Mouse (Mus musculus): ENCODE measurements at regions not wholly inside any gene's neighbourhood (a gene's known extent, or its start where the extent isn't known, plus 50 kb on each side); places are given as distances from the start of the nearest gene placed in this dataset.

- Histone ChIP-seq H3K9me3 (ENCODE audit: control insufficient read depth, low read length) (no peaks in the 10 kb centered on the region), H3K4me3 (ENCODE audit: low read depth, low read length) (no peak overlapping the region), H3K4me2 (no peak overlapping the region), H3K27me3 (replicated peaks; ENCODE audit: control insufficient read depth, insufficient read depth, low read length) (no peaks in the 10 kb centered on the region), H3K36me3 (ENCODE audit: control insufficient read depth, insufficient read depth, low read length) (no peaks in the 10 kb centered on the region), H3K4me1 (replicated peaks; ENCODE audit: control insufficient read depth, insufficient read depth, low read length) (no peaks in the 10 kb centered on the region), H3K27ac (ENCODE audit: low read depth, low read length) (no peak overlapping the region), H3K9ac (ENCODE audit: low read depth, low read length) (no peak overlapping the region)
- WGBS, result 65% methylated on average over 2 of the region's 2 CpGs
- ATAC-seq (replicated peaks; ENCODE audit: low FRiP score) (no peak), DNase-seq (ENCODE audit: low spot score) (no peak)
Measured at GRCm38 (mm10) chr3:38145444-38145843, 339.2 kb downstream of the Ankrd50 start.

GRCm38 (mm10) chr3:38144650-38145049 lies 340.0 kb downstream of the Ankrd50 start:
- no peak overlapping the region for H3K4me2 ChIP-seq
- ATAC-seq (replicated peaks; ENCODE audit: low FRiP score) (no peak), DNase-seq (ENCODE audit: low spot score) (no peak)
- H3K4me3 ChIP-seq (ENCODE audit: low read depth, low read length), result no peak overlapping the region
- H3K9ac ChIP-seq (ENCODE audit: low read depth, low read length), result no peak overlapping the region
- no peaks in the 10 kb centered on the region for H3K27me3 ChIP-seq (replicated peaks; ENCODE audit: control insufficient read depth, insufficient read depth, low read length)
- no peak overlapping the region for H3K27ac ChIP-seq (ENCODE audit: low read depth, low read length)
- no peaks in the 10 kb centered on the region for H3K9me3 ChIP-seq (ENCODE audit: control insufficient read depth, low read length)
- H3K4me1 ChIP-seq (replicated peaks; ENCODE audit: control insufficient read depth, insufficient read depth, low read length), result no peaks in the 10 kb centered on the region
- no peaks in the 10 kb centered on the region for H3K36me3 ChIP-seq (ENCODE audit: control insufficient read depth, insufficient read depth, low read length)

- H3K36me3 ChIP-seq (ENCODE audit: control insufficient read depth, insufficient read depth, low read length), result no peaks in the 10 kb centered on the region
- DNase-seq (ENCODE audit: low spot score), result no peak
- H3K27me3 ChIP-seq (replicated peaks; ENCODE audit: control insufficient read depth, insufficient read depth, low read length), result no peaks in the 10 kb centered on the region
- no peak overlapping the region for H3K4me2 ChIP-seq
- 74% methylated on average over 11 of the region's 11 CpGs for WGBS
- no peak overlapping the region for H3K9ac ChIP-seq (ENCODE audit: low read depth, low read length)
- no peak for ATAC-seq (replicated peaks; ENCODE audit: low FRiP score)
- no peak overlapping the region for H3K27ac ChIP-seq (ENCODE audit: low read depth, low read length)
- H3K9me3 ChIP-seq (ENCODE audit: control insufficient read depth, low read length), result no peaks in the 10 kb centered on the region
- H3K4me1 ChIP-seq (replicated peaks; ENCODE audit: control insufficient read depth, insufficient read depth, low read length), result no peaks in the 10 kb centered on the region
- no peak overlapping the region for H3K4me3 ChIP-seq (ENCODE audit: low read depth, low read length)
Measured at GRCm38 (mm10) chr3:38143147-38143883, 341.3 kb downstream of the Ankrd50 start.

- no peaks in the 10 kb centered on the region for H3K9me3 ChIP-seq (ENCODE audit: control insufficient read depth, low read length)
- H3K9ac ChIP-seq (ENCODE audit: low read depth, low read length), result no peak overlapping the region
- H3K4me2 ChIP-seq, result no peak overlapping the region
- no peaks in the 10 kb centered on the region for H3K27me3 ChIP-seq (replicated peaks; ENCODE audit: control insufficient read depth, insufficient read depth, low read length)
- no peak for ATAC-seq (replicated peaks; ENCODE audit: low FRiP score)
- H3K4me1 ChIP-seq (replicated peaks; ENCODE audit: control insufficient read depth, insufficient read depth, low read length), result no peaks in the 10 kb centered on the region
- H3K4me3 ChIP-seq (ENCODE audit: low read depth, low read length), result no peak overlapping the region
- no peaks in the 10 kb centered on the region for H3K36me3 ChIP-seq (ENCODE audit: control insufficient read depth, insufficient read depth, low read length)
- WGBS, result 89% methylated on average over 4 of the region's 4 CpGs
- no peak for DNase-seq (ENCODE audit: low spot score)
- H3K27ac ChIP-seq (ENCODE audit: low read depth, low read length), result no peak overlapping the region
Measured at GRCm38 (mm10) chr3:38139387-38139786, 345.3 kb downstream of the Ankrd50 start.

GRCm38 (mm10) chr3:38138014-38138413 lies 346.6 kb downstream of the Ankrd50 start:
- Histone ChIP-seq H3K27ac (ENCODE audit: low read depth, low read length) (no peak overlapping the region), H3K27me3 (replicated peaks; ENCODE audit: control insufficient read depth, insufficient read depth, low read length) (no peaks in the 10 kb centered on the region), H3K4me3 (ENCODE audit: low read depth, low read length) (no peak overlapping the region), H3K4me1 (replicated peaks; ENCODE audit: control insufficient read depth, insufficient read depth, low read length) (no peaks in the 10 kb centered on the region), H3K36me3 (ENCODE audit: control insufficient read depth, insufficient read depth, low read length) (no peaks in the 10 kb centered on the region), H3K4me2 (no peak overlapping the region), H3K9ac (ENCODE audit: low read depth, low read length) (no peak overlapping the region), H3K9me3 (ENCODE audit: control insufficient read depth, low read length) (no peaks in the 10 kb centered on the region)
- DNase-seq (ENCODE audit: low spot score) (no peak), ATAC-seq (replicated peaks; ENCODE audit: low FRiP score) (no peak)
- WGBS, result 71% methylated on average over 5 of the region's 5 CpGs

GRCm38 (mm10) chr3:38135808-38136214 lies 348.8 kb downstream of the Ankrd50 start:
- Histone ChIP-seq H3K4me3 (ENCODE audit: low read depth, low read length) (no peak overlapping the region), H3K4me1 (replicated peaks; ENCODE audit: control insufficient read depth, insufficient read depth, low read length) (no peaks in the 10 kb centered on the region), H3K9me3 (ENCODE audit: control insufficient read depth, low read length) (no peaks in the 10 kb centered on the region), H3K9ac (ENCODE audit: low read depth, low read length) (no peak overlapping the region), H3K27ac (ENCODE audit: low read depth, low read length) (no peak overlapping the region), H3K27me3 (replicated peaks; ENCODE audit: control insufficient read depth, insufficient read depth, low read length) (no peaks in the 10 kb centered on the region), H3K4me2 (no peak overlapping the region), H3K36me3 (ENCODE audit: control insufficient read depth, insufficient read depth, low read length) (no peaks in the 10 kb centered on the region)
- no peak for ATAC-seq (replicated peaks; ENCODE audit: low FRiP score)
- 89% methylated on average over 10 of the region's 10 CpGs for WGBS
- DNase-seq (ENCODE audit: low spot score), result no peak

- Histone ChIP-seq H3K9ac (ENCODE audit: low read depth, low read length) (no peak overlapping the region), H3K4me3 (ENCODE audit: low read depth, low read length) (no peak overlapping the region), H3K27ac (ENCODE audit: low read depth, low read length) (no peak overlapping the region), H3K4me2 (no peak overlapping the region), H3K27me3 (replicated peaks; ENCODE audit: control insufficient read depth, insufficient read depth, low read length) (no peaks in the 10 kb centered on the region), H3K4me1 (replicated peaks; ENCODE audit: control insufficient read depth, insufficient read depth, low read length) (no peaks in the 10 kb centered on the region), H3K9me3 (ENCODE audit: control insufficient read depth, low read length) (no peaks in the 10 kb centered on the region), H3K36me3 (ENCODE audit: control insufficient read depth, insufficient read depth, low read length) (no peaks in the 10 kb centered on the region)
- 79% methylated on average over 4 of the region's 4 CpGs for WGBS
- no peak for DNase-seq (ENCODE audit: low spot score)
- ATAC-seq (replicated peaks; ENCODE audit: low FRiP score), result no peak
Measured at GRCm38 (mm10) chr3:38134425-38134824, 350.2 kb downstream of the Ankrd50 start.

GRCm38 (mm10) chr3:38131887-38132220 lies 352.8 kb downstream of the Ankrd50 start:
- 80% methylated on average over 3 of the region's 3 CpGs for WGBS
- Histone ChIP-seq H3K9ac (ENCODE audit: low read depth, low read length) (no peak overlapping the region), H3K4me1 (replicated peaks; ENCODE audit: control insufficient read depth, insufficient read depth, low read length) (no peaks in the 10 kb centered on the region), H3K4me2 (no peak overlapping the region), H3K9me3 (ENCODE audit: control insufficient read depth, low read length) (no peaks in the 10 kb centered on the region), H3K27ac (ENCODE audit: low read depth, low read length) (no peak overlapping the region), H3K36me3 (ENCODE audit: control insufficient read depth, insufficient read depth, low read length) (no peaks in the 10 kb centered on the region), H3K4me3 (ENCODE audit: low read depth, low read length) (no peak overlapping the region), H3K27me3 (replicated peaks; ENCODE audit: control insufficient read depth, insufficient read depth, low read length) (no peaks in the 10 kb centered on the region)
- no peak for ATAC-seq (replicated peaks; ENCODE audit: low FRiP score)
- DNase-seq (ENCODE audit: low spot score), result no peak

- no peak overlapping the region for H3K4me3 ChIP-seq (ENCODE audit: low read depth, low read length)
- H3K27me3 ChIP-seq (replicated peaks; ENCODE audit: control insufficient read depth, insufficient read depth, low read length), result no peaks in the 10 kb centered on the region
Measured at GRCm38 (mm10) chr3:38131176-38131886, 353.3 kb downstream of the Ankrd50 start.

More at GRCm38 (mm10) chr3:38131176-38131886, 353.3 kb downstream of the Ankrd50 start:
- H3K9me3 ChIP-seq (ENCODE audit: control insufficient read depth, low read length), result no peaks in the 10 kb centered on the region
- no peak for DNase-seq (ENCODE audit: low spot score)
- no peak overlapping the region for H3K9ac ChIP-seq (ENCODE audit: low read depth, low read length)
- no peak overlapping the region for H3K4me2 ChIP-seq
- H3K4me1 ChIP-seq (replicated peaks; ENCODE audit: control insufficient read depth, insufficient read depth, low read length), result no peaks in the 10 kb centered on the region
- no peak for ATAC-seq (replicated peaks; ENCODE audit: low FRiP score)
- H3K27ac ChIP-seq (ENCODE audit: low read depth, low read length), result no peak overlapping the region
- H3K36me3 ChIP-seq (ENCODE audit: control insufficient read depth, insufficient read depth, low read length), result no peaks in the 10 kb centered on the region
- WGBS, result 86% methylated on average over 12 of the region's 12 CpGs

Data from liver, embryonic 11.5 days (tissue).